Mouse (Mus musculus) liver, embryonic 12.5 days (tissue): ENCODE measurements around the gene Adk. TPM values are rescaled to one million over a fixed set of nuclear protein-coding genes. Genes with fewer than 3 reads are reported as not detected.
"Not testable (repeated sequence)": the region's sequence is repeated elsewhere in the genome, so short reads cannot be mapped to it uniquely, and the experiment has no call there.

Source experiments
- ATAC-seq: fragments of 200-750 bp; cut with Nextera tagmentation; 2 replicates; pipeline ENCODE4 v1.8.0; 2017; ENCODE audit warnings: moderate number of reproducible peaks, mild to moderate bottlenecking, moderate library complexity
- H3K27ac ChIP-seq: fragments of 300-500 bp; sonication (generic); 2 replicates; pipeline ENCODE4 v1.5.1; 2016; ENCODE audit warnings: mild to moderate bottlenecking
- H3K27me3 ChIP-seq: fragments of 300-500 bp; sonication (generic); replicated peaks from 2 replicates; pipeline ENCODE4 v1.6.1; 2016; ENCODE audit warnings: mild to moderate bottlenecking, moderate library complexity
- H3K36me3 ChIP-seq: fragments of 300-500 bp; sonication (generic); 2 replicates; pipeline ENCODE4 v1.6.1; 2016; ENCODE audit warnings: mild to moderate bottlenecking, moderate library complexity
- H3K4me1 ChIP-seq: fragments of 300-500 bp; sonication (generic); 2 replicates; pipeline ENCODE4 v1.6.1; 2016
- H3K4me2 ChIP-seq: fragments of 300-500 bp; sonication (generic); 2 replicates; pipeline ENCODE4 v1.6.1; 2016; ENCODE audit warnings: mild to moderate bottlenecking, moderate library complexity
- H3K4me3 ChIP-seq: fragments of 300-500 bp; sonication (generic); 2 replicates; pipeline ENCODE4 v1.5.1; 2016; ENCODE audit warnings: mild to moderate bottlenecking, moderate library complexity
- H3K9ac ChIP-seq: fragments of 300-500 bp; sonication (generic); 2 replicates; pipeline ENCODE4 v1.6.1; 2016; ENCODE audit warnings: mild to moderate bottlenecking, moderate library complexity
- H3K9me3 ChIP-seq: fragments of 300-500 bp; sonication (generic); replicated peaks from 2 replicates; pipeline ENCODE4 v1.6.1; 2016; ENCODE audit warnings: mild to moderate bottlenecking, moderate library complexity
- WGBS: fragments of 180-500 bp; shearing (Covaris S2); methylation state at CpG from one replicate; pipeline ENCODE4 v1.1.7; 2016; ENCODE audit not compliant: insufficient replicate concordance; 5-methylcytosine and 5-hydroxymethylcytosine counted together
- polyA plus RNA-seq: library from polyadenylated mRNA; unstranded; fragments of >200 nt; fragmentation: Nextera tagmentation; extraction: Ambion mirVana; gene quantifications from 2 replicates; pipeline ENCODE4 v1.2.1, GENCODE M21; 2016

Adk gene
- polyA plus RNA-seq, 1 experiment from 2014 or later, result 206 TPM

GRCm38 (mm10) chr14:21462398-21462797 is 410.0 kb downstream of the Adk start:
- Histone ChIP-seq H3K27me3 (no peaks in the 10 kb centered on the region), H3K4me2 (no peak overlapping the region), H3K4me1 (no peaks in the 10 kb centered on the region), H3K36me3 (no peaks in the 10 kb centered on the region), H3K9ac (no peak overlapping the region), H3K9me3 (no peaks in the 10 kb centered on the region), H3K4me3 (no peak overlapping the region), H3K27ac (no peak overlapping the region)
- 75% methylated on average over 3 of the region's 3 CpGs for WGBS
- ATAC-seq, result no peak

GRCm38 (mm10) chr14:21463117-21463712 is 410.8 kb downstream of the Adk start:
- Histone ChIP-seq H3K4me3 (no peak overlapping the region), H3K9ac (no peak overlapping the region), H3K36me3 (no peaks in the 10 kb centered on the region), H3K27me3 (no peaks in the 10 kb centered on the region), H3K4me1 (no peaks in the 10 kb centered on the region), H3K9me3 (no peaks in the 10 kb centered on the region), H3K27ac (no peak overlapping the region), H3K4me2 (no peak overlapping the region)
- 77% methylated on average over 9 of the region's 9 CpGs for WGBS
- ATAC-seq, result no peak

GRCm38 (mm10) chr14:21470386-21470785 is 418.0 kb downstream of the Adk start:
- Histone ChIP-seq H3K4me3 (no peak overlapping the region), H3K9me3 (no peaks in the 10 kb centered on the region), H3K36me3 (no peaks in the 10 kb centered on the region), H3K4me1 (no peaks in the 10 kb centered on the region), H3K27ac (no peak overlapping the region), H3K27me3 (no peaks in the 10 kb centered on the region), H3K4me2 (no peak overlapping the region), H3K9ac (no peak overlapping the region)
- ATAC-seq, result no peak
- 75% methylated on average over 5 of the region's 5 CpGs for WGBS

- Histone ChIP-seq H3K27ac (no peak overlapping the region), H3K27me3 (no peaks in the 10 kb centered on the region), H3K4me2 (no peak overlapping the region), H3K9me3 (no peaks in the 10 kb centered on the region), H3K4me1 (no peaks in the 10 kb centered on the region), H3K36me3 (no peaks in the 10 kb centered on the region), H3K9ac (no peak overlapping the region), H3K4me3 (no peak overlapping the region)
- 79% methylated on average over 2 of the region's 2 CpGs for WGBS
- ATAC-seq, result no peak
Measured at GRCm38 (mm10) chr14:21471975-21472374, 419.6 kb downstream of the Adk start.

- H3K4me1 ChIP-seq, H3K9me3 ChIP-seq, H3K9ac ChIP-seq, H3K4me3 ChIP-seq, H3K27me3 ChIP-seq, H3K27ac ChIP-seq, ATAC-seq, H3K36me3 ChIP-seq, H3K4me2 ChIP-seq: not testable (repeated sequence)
- WGBS, result 70% methylated on average over 4 of the region's 4 CpGs
Measured at GRCm38 (mm10) chr14:21474593-21475132, 422.3 kb downstream of the Adk start.

GRCm38 (mm10) chr14:21477181-21477580 is 424.8 kb downstream of the Adk start:
- no peak overlapping the region for H3K4me2 ChIP-seq
- ATAC-seq, result no peak
- WGBS, result 84% methylated on average over 2 of the region's 2 CpGs

GRCm38 (mm10) chr14:21479566-21479965 is 427.2 kb downstream of the Adk start:
- Histone ChIP-seq H3K27me3 (no peaks in the 10 kb centered on the region), H3K27ac (no peak overlapping the region), H3K4me3 (no peak overlapping the region), H3K9ac (no peak overlapping the region), H3K9me3 (no peaks in the 10 kb centered on the region), H3K36me3 (no peaks in the 10 kb centered on the region), H3K4me1 (no peaks in the 10 kb centered on the region), H3K4me2 (no peak overlapping the region)
- ATAC-seq, result no peak
- WGBS, result 84% methylated on average over 8 of the region's 8 CpGs

More at GRCm38 (mm10) chr14:21477181-21477580, 424.8 kb downstream of the Adk start:
- no peaks in the 10 kb centered on the region for H3K36me3 ChIP-seq
- no peaks in the 10 kb centered on the region for H3K9me3 ChIP-seq
- H3K27me3 ChIP-seq, result no peaks in the 10 kb centered on the region
- no peak overlapping the region for H3K27ac ChIP-seq
- H3K4me3 ChIP-seq, result no peak overlapping the region
- no peak overlapping the region for H3K9ac ChIP-seq
- H3K4me1 ChIP-seq, result no peaks in the 10 kb centered on the region

GRCm38 (mm10) chr14:21480191-21480590 is 427.8 kb downstream of the Adk start:
- H3K9ac ChIP-seq, result no peak overlapping the region
- H3K36me3 ChIP-seq, result no peaks in the 10 kb centered on the region
- H3K27me3 ChIP-seq, result no peaks in the 10 kb centered on the region
- H3K4me2 ChIP-seq, result no peak overlapping the region
- no peak overlapping the region for H3K4me3 ChIP-seq
- no peak overlapping the region for H3K27ac ChIP-seq
- WGBS, result 77% methylated on average over 5 of the region's 5 CpGs
- H3K9me3 ChIP-seq, result no peaks in the 10 kb centered on the region
- no peak for ATAC-seq
- no peaks in the 10 kb centered on the region for H3K4me1 ChIP-seq

GRCm38 (mm10) chr14:21481231-21481630 is 428.9 kb downstream of the Adk start, which contains the start of gene Kat6b:
Gene Kat6b (plus strand): TSS chr14:21481434.
- no peak within 1 kb of the TSS for H3K4me2 ChIP-seq
- no peaks in the 10 kb centered on the region for H3K27me3 ChIP-seq
- H3K4me3 ChIP-seq, result no peak within 1 kb of the TSS
- no peak for ATAC-seq
- H3K9ac ChIP-seq, result no peak within 1 kb of the TSS
- no peak within 1 kb of the TSS for H3K27ac ChIP-seq
- no peaks in the 10 kb centered on the region for H3K4me1 ChIP-seq
- 78% methylated on average over 7 of the region's 7 CpGs for WGBS
- no peaks in the 10 kb centered on the region for H3K36me3 ChIP-seq
- H3K9me3 ChIP-seq, result no peaks in the 10 kb centered on the region

GRCm38 (mm10) chr14:21484199-21484598 is 431.8 kb downstream of the Adk start:
- H3K4me2 ChIP-seq, result no peak overlapping the region
- no peaks in the 10 kb centered on the region for H3K36me3 ChIP-seq
- H3K9me3 ChIP-seq, result no peaks in the 10 kb centered on the region
- no peak overlapping the region for H3K27ac ChIP-seq
- no peak overlapping the region for H3K4me3 ChIP-seq
- no peaks in the 10 kb centered on the region for H3K27me3 ChIP-seq
- no peak overlapping the region for H3K9ac ChIP-seq
- no peak for ATAC-seq
- 80% methylated on average over 2 of the region's 2 CpGs for WGBS
- no peaks in the 10 kb centered on the region for H3K4me1 ChIP-seq

GRCm38 (mm10) chr14:21484693-21485092 is 432.3 kb downstream of the Adk start:
- Histone ChIP-seq H3K36me3 (no peaks in the 10 kb centered on the region), H3K4me3 (no peak overlapping the region), H3K4me1 (no peaks in the 10 kb centered on the region), H3K27ac (no peak overlapping the region), H3K27me3 (no peaks in the 10 kb centered on the region), H3K4me2 (no peak overlapping the region), H3K9me3 (no peaks in the 10 kb centered on the region), H3K9ac (no peak overlapping the region)
- 86% methylated on average over 10 of the region's 10 CpGs for WGBS
- ATAC-seq, result no peak

- no peak overlapping the region for H3K9ac ChIP-seq
- H3K4me2 ChIP-seq, result no peak overlapping the region
- no peak for ATAC-seq
- no peak overlapping the region for H3K27ac ChIP-seq
- H3K9me3 ChIP-seq, result no peaks in the 10 kb centered on the region
- no peaks in the 10 kb centered on the region for H3K27me3 ChIP-seq
- no peaks in the 10 kb centered on the region for H3K4me1 ChIP-seq
- no peaks in the 10 kb centered on the region for H3K36me3 ChIP-seq
- no peak overlapping the region for H3K4me3 ChIP-seq
- WGBS, result 87% methylated on average over 3 of the region's 3 CpGs
Measured at GRCm38 (mm10) chr14:21485961-21486520, 433.7 kb downstream of the Adk start.
